Mouse (Mus musculus) heart, postnatal 0 days (tissue): ENCODE data around the gene Acsl6. TPM values are rescaled to one million over a fixed set of nuclear protein-coding genes. Genes with fewer than 3 reads are reported as not detected.

Experiments used
- ATAC-seq: fragments of 200-750 bp; cut with Nextera tagmentation; 2 replicates; pipeline ENCODE4 v1.8.0; 2017; ENCODE audit warnings: low read depth, moderate number of reproducible peaks, moderate library complexity; ENCODE audit not compliant: insufficient read depth
- DNase-seq: peaks from one replicate; pipeline ENCODE4 v3.0.0-alpha.2; 2016; ENCODE audit warnings: low spot score
- H3K27ac ChIP-seq: fragments of 300-500 bp; sonication (generic); 2 replicates; pipeline ENCODE4 v1.5.1; 2014; ENCODE audit warnings: low read depth, mild to moderate bottlenecking
- H3K27me3 ChIP-seq: fragments of 300-500 bp; sonication (generic); 2 replicates; pipeline ENCODE4 v1.6.1; 2014; ENCODE audit warnings: low read length, mixed read lengths; ENCODE audit not compliant: control insufficient read depth, insufficient read depth
- H3K36me3 ChIP-seq: fragments of 300-500 bp; sonication (generic); replicated peaks from 2 replicates; pipeline ENCODE4 v1.6.1; 2014; ENCODE audit warnings: low read length, mixed read lengths; ENCODE audit not compliant: control insufficient read depth, insufficient read depth
- H3K4me1 ChIP-seq: fragments of 300-500 bp; sonication (generic); 2 replicates; pipeline ENCODE4 v1.6.1; 2014; ENCODE audit warnings: antibody characterized with exemption; ENCODE audit not compliant: control insufficient read depth, insufficient read depth
- H3K4me2 ChIP-seq: fragments of 300-500 bp; sonication (generic); 2 replicates; pipeline ENCODE4 v1.6.1; 2014; ENCODE audit warnings: low read depth, mild to moderate bottlenecking, low read length, moderate library complexity
- H3K4me3 ChIP-seq: fragments of 300-500 bp; sonication (generic); 2 replicates; pipeline ENCODE4 v1.5.1; 2014; ENCODE audit warnings: low read depth, low read length
- H3K9ac ChIP-seq: fragments of 300-500 bp; sonication (generic); replicated peaks from 2 replicates; pipeline ENCODE4 v1.6.1; 2014; ENCODE audit warnings: low read depth, low read length, mixed read lengths
- H3K9me3 ChIP-seq: fragments of 300-500 bp; sonication (generic); replicated peaks from 2 replicates; pipeline ENCODE4 v1.6.1; 2016; ENCODE audit warnings: low read length; ENCODE audit not compliant: control insufficient read depth
- CTCF ChIP-seq: IDR thresholded peaks from 2 replicates; pipeline ENCODE4 v1.5.1; 2016; ENCODE audit warnings: antibody characterized with exemption, control low read depth, low read depth
- EP300 ChIP-seq: IDR thresholded peaks from 2 replicates; pipeline ENCODE4 v1.6.1; 2016; ENCODE audit warnings: antibody characterized with exemption, low read depth
- WGBS: fragments of 180-500 bp; shearing (Covaris S2); extraction: QIAGEN DNeasy Blood & Tissue Kit; methylation state at CpG from one replicate; pipeline ENCODE4 v1.1.7; 2014; 5-methylcytosine and 5-hydroxymethylcytosine counted together
- polyA plus RNA-seq: library from polyadenylated mRNA; unstranded; fragments of >200 nt; fragmentation: Nextera tagmentation; extraction: Ambion mirVana; gene quantifications from 2 replicates; pipeline ENCODE4 v1.2.1, GENCODE M21; 2015
- total RNA-seq: library from RNA; depleted of rRNA; stranded (reverse); fragments of >200 nt; gene quantifications from 2 replicates; pipeline ENCODE4 v1.2.3, GENCODE M21; 2014; ENCODE audit warnings: low replicate concordance

The Acsl6 gene
- total and polyA plus RNA-seq, 2 experiments from 2014 or later, result 0.04 to 0.51 TPM

- Histone ChIP-seq H3K4me3 (no peak overlapping the region), H3K9me3 (no peaks in the 10 kb centered on the region), H3K36me3 (no peaks in the 10 kb centered on the region), H3K4me2 (no peak overlapping the region), H3K9ac (no peak overlapping the region), H3K4me1 (no peaks in the 10 kb centered on the region), H3K27me3 (no peaks in the 10 kb centered on the region), H3K27ac (no peak overlapping the region)
- no peak for ATAC-seq
- DNase-seq, result no peak
- no peak for TF ChIP-seq CTCF
- TF ChIP-seq EP300, result no peak
- 31% methylated on average over 13 of the region's 13 CpGs for WGBS
Measured at GRCm38 (mm10) chr11:54336165-54336707, 32.6 kb downstream of the Acsl6 start.

GRCm38 (mm10) chr11:54343703-54344102 is 40.1 kb downstream of the Acsl6 start:
- WGBS, result 34% methylated on average over 4 of the region's 4 CpGs
- no peak for ATAC-seq
- peak; percentile 16 for DNase-seq
- Histone ChIP-seq H3K9ac (no peak overlapping the region), H3K9me3 (no peaks in the 10 kb centered on the region), H3K4me3 (no peak overlapping the region), H3K4me1 (no peaks in the 10 kb centered on the region), H3K27ac (no peak overlapping the region), H3K4me2 (no peak overlapping the region), H3K36me3 (no peaks in the 10 kb centered on the region), H3K27me3 (no peaks in the 10 kb centered on the region)
- no peak for TF ChIP-seq CTCF
- no peak for TF ChIP-seq EP300

- Histone ChIP-seq H3K36me3 (no peaks in the 10 kb centered on the region), H3K27ac (no peak overlapping the region), H3K4me2 (no peak overlapping the region), H3K4me1 (no peaks in the 10 kb centered on the region), H3K9ac (no peak overlapping the region), H3K27me3 (no peaks in the 10 kb centered on the region), H3K4me3 (no peak overlapping the region), H3K9me3 (no peaks in the 10 kb centered on the region)
- no peak for ATAC-seq
- 51% methylated on average over 5 of the region's 5 CpGs for WGBS
- DNase-seq, result no peak
- TF ChIP-seq EP300 (no peak), CTCF (no peak)
Measured at GRCm38 (mm10) chr11:54351704-54352103, 48.1 kb downstream of the Acsl6 start.

GRCm38 (mm10) chr11:54353121-54353576 is 49.6 kb downstream of the Acsl6 start:
- WGBS, result 45% methylated on average over 8 of the region's 8 CpGs
- Histone ChIP-seq H3K4me3 (no peak overlapping the region), H3K4me2 (no peak overlapping the region), H3K9me3 (no peaks in the 10 kb centered on the region), H3K9ac (no peak overlapping the region), H3K27me3 (no peaks in the 10 kb centered on the region), H3K4me1 (no peaks in the 10 kb centered on the region), H3K27ac (no peak overlapping the region), H3K36me3 (no peaks in the 10 kb centered on the region)
- TF ChIP-seq CTCF (no peak), EP300 (no peak)
- no peak for DNase-seq
- ATAC-seq, result no peak

- Histone ChIP-seq H3K4me2 (no peak overlapping the region), H3K4me3 (no peak overlapping the region), H3K9me3 (no peaks in the 10 kb centered on the region), H3K27ac (no peak overlapping the region), H3K9ac (no peak overlapping the region), H3K27me3 (no peaks in the 10 kb centered on the region), H3K36me3 (no peaks in the 10 kb centered on the region), H3K4me1 (no peaks in the 10 kb centered on the region)
- peak; percentile 21 for DNase-seq
- ATAC-seq, result no peak; the same call in 1 of the 2 replicates
- TF ChIP-seq CTCF (peak; percentile 63), EP300 (no peak)
- 44% methylated on average over 15 of the region's 15 CpGs for WGBS
Measured at GRCm38 (mm10) chr11:54354595-54355563, 51.3 kb downstream of the Acsl6 start.
